Mouse (Mus musculus) hindbrain, postnatal 0 days (tissue): ENCODE results near the gene Gpr146. TPM values are rescaled to one million over a fixed set of nuclear protein-coding genes. Genes with fewer than 3 reads are reported as not detected.

Experiments used
- ATAC-seq: fragments of 200-750 bp; cut with Nextera tagmentation; 2 replicates; pipeline ENCODE4 v1.8.0; 2017; ENCODE audit warnings: mild to moderate bottlenecking, moderate TSS enrichment, moderate library complexity
- DNase-seq: peaks from one replicate; pipeline ENCODE4 v3.0.0-alpha.2; 2015; ENCODE audit warnings: low spot score
- H3K27ac ChIP-seq: fragments of 300-500 bp; sonication (generic); 2 replicates; pipeline ENCODE4 v1.5.1; 2014; ENCODE audit warnings: mild to moderate bottlenecking
- H3K27me3 ChIP-seq: fragments of 300-500 bp; sonication (generic); 2 replicates; pipeline ENCODE4 v1.6.1; 2014; ENCODE audit warnings: low read length, mixed read lengths; ENCODE audit not compliant: insufficient read depth
- H3K36me3 ChIP-seq: fragments of 300-500 bp; sonication (generic); 2 replicates; pipeline ENCODE4 v1.6.1; 2014; ENCODE audit warnings: low read length, mixed read lengths; ENCODE audit not compliant: insufficient read depth
- H3K4me1 ChIP-seq: fragments of 300-500 bp; sonication (generic); 2 replicates; pipeline ENCODE4 v1.6.1; 2014; ENCODE audit warnings: antibody characterized with exemption, low read length, mixed read lengths; ENCODE audit not compliant: insufficient read depth
- H3K4me2 ChIP-seq: fragments of 300-500 bp; sonication (generic); 2 replicates; pipeline ENCODE4 v1.6.1; 2014; ENCODE audit warnings: low read depth, mild to moderate bottlenecking, low read length, moderate library complexity, mixed read lengths
- H3K4me3 ChIP-seq: fragments of 300-500 bp; sonication (generic); 2 replicates; pipeline ENCODE4 v1.5.1; 2014; ENCODE audit warnings: low read length
- H3K9ac ChIP-seq: fragments of 300-500 bp; sonication (generic); replicated peaks from 2 replicates; pipeline ENCODE4 v1.6.1; 2014; ENCODE audit warnings: mild to moderate bottlenecking, low read length, moderate library complexity, mixed read lengths
- H3K9me3 ChIP-seq: fragments of 300-500 bp; sonication (generic); 2 replicates; pipeline ENCODE4 v1.6.1; 2016; ENCODE audit warnings: low read length, mixed read lengths
- CTCF ChIP-seq: IDR thresholded peaks from 2 replicates; pipeline ENCODE4 v1.5.1; 2016; ENCODE audit warnings: antibody characterized with exemption, control low read depth, low read depth
- WGBS: fragments of 180-500 bp; shearing (Covaris S2); extraction: QIAGEN DNeasy Blood & Tissue Kit; methylation state at CpG from one replicate; pipeline ENCODE4 v1.1.7; 2014; 5-methylcytosine and 5-hydroxymethylcytosine counted together
- polyA plus RNA-seq: library from polyadenylated mRNA; unstranded; fragments of >200 nt; fragmentation: Nextera tagmentation; extraction: Ambion mirVana; gene quantifications from 2 replicates; pipeline ENCODE4 v1.2.1, GENCODE M21; 2015
- total RNA-seq: library from RNA; depleted of rRNA; stranded (reverse); fragments of >200 nt; gene quantifications from 2 replicates; pipeline ENCODE4 v1.2.3, GENCODE M21; 2014

Gene Gpr146
- total and polyA plus RNA-seq, 2 experiments from 2014 or later = 4.4 to 8.1 TPM

- Histone ChIP-seq H3K4me1 (peaks cover 26% of the 10 kb centered on the region), H3K9ac (peak overlapping the region; percentile 66), H3K4me3 (peak overlapping the region; percentile 67), H3K4me2 (peak overlapping the region; percentile 88), H3K27me3 (no peaks in the 10 kb centered on the region), H3K9me3 (no peaks in the 10 kb centered on the region), H3K27ac (peak overlapping the region; percentile 82), H3K36me3 (no peaks in the 10 kb centered on the region)
- ATAC-seq (no peak; the same call in 1 of the 2 replicates), DNase-seq (no peak)
- TF ChIP-seq CTCF = no peak
- 17% methylated on average over 8 of the region's 8 CpGs for WGBS
These were observed 2.4 kb downstream of the Gpr146 start for GRCm38 (mm10) chr5:139379771-139380384.

GRCm38 (mm10) chr5:139380385-139381248, 3.1 kb downstream of the Gpr146 start:
- H3K4me3 ChIP-seq = peak overlapping the region; percentile 67
- DNase-seq (peak; percentile 92), ATAC-seq (peak; percentile 83)
- peak overlapping the region; percentile 66 for H3K9ac ChIP-seq
- no peaks in the 10 kb centered on the region for H3K36me3 ChIP-seq
- peak overlapping the region; percentile 88 for H3K4me2 ChIP-seq
- WGBS = 2% methylated on average over 71 of the region's 73 CpGs
- no peaks in the 10 kb centered on the region for H3K27me3 ChIP-seq
- no peaks in the 10 kb centered on the region for H3K9me3 ChIP-seq
- H3K4me1 ChIP-seq = peaks cover 26% of the 10 kb centered on the region
- peak overlapping the region; percentile 82 for H3K27ac ChIP-seq
- TF ChIP-seq CTCF = no peak

- Histone ChIP-seq H3K4me2 (peak overlapping the region; percentile 88; the same call in 1 of the 2 replicates), H3K36me3 (no peaks in the 10 kb centered on the region), H3K27me3 (no peaks in the 10 kb centered on the region), H3K27ac (peak overlapping the region; percentile 75), H3K9ac (no peak overlapping the region; the same call in 1 of the 2 replicates), H3K9me3 (no peaks in the 10 kb centered on the region), H3K4me3 (no peak overlapping the region), H3K4me1 (peaks cover 26% of the 10 kb centered on the region)
- TF ChIP-seq CTCF = no peak
- no peak for ATAC-seq
- no peak for DNase-seq
- 80% methylated on average over 18 of the region's 18 CpGs for WGBS
These were observed 4.4 kb downstream of the Gpr146 start for GRCm38 (mm10) chr5:139381586-139382513.

- TF ChIP-seq CTCF = no peak
- DNase-seq (peak; percentile 47), ATAC-seq (peak; percentile 18; the same call in 1 of the 2 replicates)
- no peaks in the 10 kb centered on the region for H3K36me3 ChIP-seq
- H3K9me3 ChIP-seq = no peaks in the 10 kb centered on the region
- no peak overlapping the region for H3K4me3 ChIP-seq
- H3K9ac ChIP-seq = peak overlapping the region; percentile 14; the same call in 1 of the 2 replicates
- 0 out of 2 replicates have a peak overlapping the region, but pooled peaks have one; percentile 13 for H3K4me2 ChIP-seq
- H3K27ac ChIP-seq = peak overlapping the region; percentile 75
- peaks cover 29% of the 10 kb centered on the region for H3K4me1 ChIP-seq
- no peaks in the 10 kb centered on the region for H3K27me3 ChIP-seq
- WGBS = 47% methylated on average over 8 of the region's 8 CpGs
These were observed 5.3 kb downstream of the Gpr146 start for GRCm38 (mm10) chr5:139382760-139383159.

GRCm38 (mm10) chr5:139383234-139383633, 5.7 kb downstream of the Gpr146 start:
- Histone ChIP-seq H3K9me3 (no peaks in the 10 kb centered on the region), H3K27ac (peak overlapping the region; percentile 75), H3K36me3 (no peaks in the 10 kb centered on the region), H3K4me1 (peaks cover 33% of the 10 kb centered on the region), H3K27me3 (no peaks in the 10 kb centered on the region), H3K4me3 (no peak overlapping the region), H3K9ac (0 out of 2 replicates have a peak overlapping the region, but pooled peaks have one; percentile 14), H3K4me2 (no peak overlapping the region)
- TF ChIP-seq CTCF = no peak
- DNase-seq (no peak), ATAC-seq (no peak)
- 62% methylated on average over 9 of the region's 9 CpGs for WGBS

GRCm38 (mm10) chr5:139384531-139384930, 7.0 kb downstream of the Gpr146 start:
- TF ChIP-seq CTCF = no peak
- Histone ChIP-seq H3K9ac (no peak overlapping the region), H3K4me2 (no peak overlapping the region), H3K9me3 (no peaks in the 10 kb centered on the region), H3K27me3 (no peaks in the 10 kb centered on the region), H3K4me3 (no peak overlapping the region), H3K4me1 (peaks cover 38% of the 10 kb centered on the region), H3K27ac (no peak overlapping the region), H3K36me3 (no peaks in the 10 kb centered on the region)
- ATAC-seq (no peak), DNase-seq (no peak)
- WGBS = 71% methylated on average over 10 of the region's 10 CpGs
